In genomic region chr15:79164251-79164650, GRCm38 (mm10) we compare ENCODE assay signal across 15 mouse cellular contexts. TPM values are rescaled to one million over a fixed set of nuclear protein-coding genes. Genes with fewer than 3 reads are reported as not detected.
DNase-seq lines count a peak whose midpoint lies in the region; ATAC-seq and TF ChIP-seq lines count a peak whose summit lies in the region.
"Had no signal": no experiment of that assay in that cellular context is flagged by ENCODE, and none has a peak within 500 bp of the region (broad histone marks: within the 10 kb centered on the region; RNA-seq: fewer than 3 reads in every experiment).

No protein-coding gene starts in this region.

- H3K4me3 ChIP-seq in layer of hippocampus, adult 2 months = peak overlapping the region; percentile 42
- peak overlapping the region; percentile 21 for H3K4me3 ChIP-seq in embryonic facial prominence, embryonic 11.5 days (ENCODE audit: low read depth, low read length)
- peak overlapping the region; percentile 10; the same call in 1 of the 2 replicates for H3K4me3 ChIP-seq in hindbrain, embryonic 16.5 days (ENCODE audit: low read length)
- peak overlapping the region; percentile 24; the same call in 1 of the 2 replicates for H3K4me3 ChIP-seq in stomach, embryonic 14.5 days (ENCODE audit: low read depth, low read length)
- H3K4me3 ChIP-seq: liver, embryonic 15.5 days had no signal

- DNase-seq in layer of hippocampus, adult 2 months (ENCODE audit: low spot score in 2 of 2) = no peak
- no peak for DNase-seq in layer of hippocampus, postnatal 36 days
- no peak for DNase-seq in embryonic facial prominence, embryonic 11.5 days (ENCODE audit: low spot score)
- no peak for DNase-seq in cerebellum, adult 9-10 months
- DNase-seq: cerebellum, adult 11-12 months; kidney, adult 11 months; layer of hippocampus, adult 9-11 months; right cerebral cortex, adult 18-20 months; thymus, adult 18-20 months had no signal

- H3K4me1 ChIP-seq in embryonic facial prominence, embryonic 11.5 days (ENCODE audit: control insufficient read depth, insufficient read depth, low read length) = no peaks in the 10 kb centered on the region
- H3K4me1 ChIP-seq in hindbrain, embryonic 16.5 days (ENCODE audit: control insufficient read depth, insufficient read depth, low read depth, low read length) = no peaks in the 10 kb centered on the region
- H3K4me1 ChIP-seq in stomach, embryonic 14.5 days (ENCODE audit: control insufficient read depth, insufficient read depth, low read length) = no peaks in the 10 kb centered on the region

- no peak; the same call in 1 of the 2 replicates for ATAC-seq in embryonic facial prominence, embryonic 11.5 days (replicated peaks; ENCODE audit: insufficient number of reproducible peaks, low FRiP score, low TSS enrichment, low read depth)
- ATAC-seq in hindbrain, embryonic 16.5 days = no peak
- peak; percentile 24; the same call in 1 of the 2 replicates for ATAC-seq in stomach, embryonic 14.5 days (ENCODE audit: insufficient number of reproducible peaks, insufficient read depth, low FRiP score, low read depth)
- ATAC-seq in monocyte, adult 5-6 weeks (replicated peaks; ENCODE audit: insufficient number of reproducible peaks, low FRiP score, low TSS enrichment, poor library complexity, severe bottlenecking) = no peak

- H3K36me3 ChIP-seq in embryonic facial prominence, embryonic 11.5 days (replicated peaks; ENCODE audit: control insufficient read depth, insufficient read depth, low read depth, low read length) = no peaks in the 10 kb centered on the region
- no peaks in the 10 kb centered on the region for H3K36me3 ChIP-seq in hindbrain, embryonic 16.5 days (ENCODE audit: control insufficient read depth, insufficient read depth, low read length)
- no peaks in the 10 kb centered on the region for H3K36me3 ChIP-seq in stomach, embryonic 14.5 days (ENCODE audit: control insufficient read depth, insufficient read depth, low read length)
- H3K36me3 ChIP-seq: G1E; liver, embryonic 15.5 days; midbrain, embryonic 10.5 days had no signal

- H3K27me3 ChIP-seq in embryonic facial prominence, embryonic 11.5 days (ENCODE audit: control insufficient read depth, insufficient read depth, low read length) = peaks cover 36% of the 10 kb centered on the region
- H3K27me3 ChIP-seq in hindbrain, embryonic 16.5 days (replicated peaks; ENCODE audit: control insufficient read depth, insufficient read depth, low read length) = peaks cover 31% of the 10 kb centered on the region
- H3K27me3 ChIP-seq in stomach, embryonic 14.5 days (ENCODE audit: control insufficient read depth, insufficient read depth, low read length) = peaks cover 32% of the 10 kb centered on the region

- no peak overlapping the region for H3K4me2 ChIP-seq in embryonic facial prominence, embryonic 11.5 days (ENCODE audit: low read depth, low read length)
- H3K4me2 ChIP-seq in hindbrain, embryonic 16.5 days (ENCODE audit: low read length) = no peak overlapping the region
- no peak overlapping the region for H3K4me2 ChIP-seq in stomach, embryonic 14.5 days (replicated peaks; ENCODE audit: low read depth, low read length)

- H3K27ac ChIP-seq in layer of hippocampus, adult 2 months = peak overlapping the region; percentile 70
- no peak overlapping the region for H3K27ac ChIP-seq in embryonic facial prominence, embryonic 11.5 days (replicated peaks; ENCODE audit: low read depth, low read length)
- no peak overlapping the region for H3K27ac ChIP-seq in hindbrain, embryonic 16.5 days (ENCODE audit: low read depth, low read length)
- no peak overlapping the region for H3K27ac ChIP-seq in stomach, embryonic 14.5 days (ENCODE audit: low read length)
- H3K27ac ChIP-seq: liver, embryonic 15.5 days; midbrain, embryonic 10.5 days had no signal

- TF ChIP-seq CTCF in layer of hippocampus, adult 2 months (conservative IDR thresholded peaks at IDR 0.05) = no peak

- no peaks in the 10 kb centered on the region for H3K9me3 ChIP-seq in embryonic facial prominence, embryonic 11.5 days (replicated peaks; ENCODE audit: control insufficient read depth, low read length)
- no peaks in the 10 kb centered on the region for H3K9me3 ChIP-seq in hindbrain, embryonic 16.5 days (ENCODE audit: control insufficient read depth, low read length)
- no peaks in the 10 kb centered on the region for H3K9me3 ChIP-seq in stomach, embryonic 14.5 days (ENCODE audit: control insufficient read depth, low read depth, low read length)
- H3K9me3 ChIP-seq: G1E; liver, embryonic 15.5 days; midbrain, embryonic 10.5 days had no signal

- H3K9ac ChIP-seq in embryonic facial prominence, embryonic 11.5 days (replicated peaks; ENCODE audit: low read length) = peak overlapping the region; percentile 33; the same call in 1 of the 2 replicates
- H3K9ac ChIP-seq in hindbrain, embryonic 16.5 days (ENCODE audit: low read depth, low read length) = no peak overlapping the region
- no peak overlapping the region for H3K9ac ChIP-seq in stomach, embryonic 14.5 days (replicated peaks; ENCODE audit: low read depth, low read length)
- H3K9ac ChIP-seq: liver, embryonic 15.5 days had no signal

- WGBS in embryonic facial prominence, embryonic 11.5 days = 3% methylated on average over 15 of the region's 15 CpGs
- 7% methylated on average over 13 of the region's 15 CpGs for WGBS in hindbrain, embryonic 16.5 days
- WGBS in stomach, embryonic 14.5 days = 7% methylated on average over 12 of the region's 15 CpGs

RNA-seq across cellular contexts. Expression of gene Sox10, which starts 0.8 kb away (rescaled TPM):
- total RNA-seq in layer of hippocampus, adult 2 months (2021) = 10 to 100 TPM; 27.7 to 30.4 TPM
- 10 to 100 TPM; 28.9 to 31.6 TPM for total RNA-seq in layer of hippocampus, postnatal 36 days (2021)
- 11.6 and 12.2 TPM in 2 replicates for polyA plus RNA-seq in embryonic facial prominence, embryonic 11.5 days (2014; fragmentation: Nextera tagmentation; extraction: Ambion mirVana)
- polyA plus RNA-seq in hindbrain, embryonic 16.5 days (2015; fragmentation: Nextera tagmentation; extraction: Ambion mirVana) = 9.0 and 9.5 TPM in 2 replicates
- polyA plus RNA-seq in stomach, embryonic 14.5 days (2014; fragmentation: Nextera tagmentation; extraction: Ambion mirVana) = 16.8 TPM in 2 replicates
- total RNA-seq in monocyte, adult 5-6 weeks (2017) = not detected in 3 replicates
- polyA plus RNA-seq: G1E had no signal

RNA-seq across cellular contexts. Expression of gene 1700088E04Rik, which starts 23.2 kb away (rescaled TPM):
- total RNA-seq in layer of hippocampus, adult 2 months (2021) = 10 to 100 TPM in 1 of 2 experiments, 1 to 10 TPM in 1; 8.8 to 10.3 TPM
- 1 to 10 TPM; 8.9 to 9.3 TPM for total RNA-seq in layer of hippocampus, postnatal 36 days (2021)
- 6.8 and 7.9 TPM in 2 replicates for polyA plus RNA-seq in embryonic facial prominence, embryonic 11.5 days (2014; fragmentation: Nextera tagmentation; extraction: Ambion mirVana)
- 18.0 and 20.2 TPM in 2 replicates for polyA plus RNA-seq in hindbrain, embryonic 16.5 days (2015; fragmentation: Nextera tagmentation; extraction: Ambion mirVana)
- 8.7 TPM in 2 replicates for polyA plus RNA-seq in stomach, embryonic 14.5 days (2014; fragmentation: Nextera tagmentation; extraction: Ambion mirVana)
- total RNA-seq in monocyte, adult 5-6 weeks (2017) = not detected in 3 replicates

RNA-seq across cellular contexts. Expression of gene Polr2f, which starts 23.4 kb away (rescaled TPM):
- total RNA-seq in layer of hippocampus, adult 2 months (2021) = 100 to 1,000 TPM in 1 of 2 experiments, 10 to 100 TPM in 1; 97.9 to 103 TPM
- total RNA-seq in layer of hippocampus, postnatal 36 days (2021) = 100 to 1,000 TPM in 1 of 2 experiments, 10 to 100 TPM in 1; 98.9 to 101 TPM
- 388 and 414 TPM in 2 replicates for polyA plus RNA-seq in embryonic facial prominence, embryonic 11.5 days (2014; fragmentation: Nextera tagmentation; extraction: Ambion mirVana)
- polyA plus RNA-seq in hindbrain, embryonic 16.5 days (2015; fragmentation: Nextera tagmentation; extraction: Ambion mirVana) = 258 and 285 TPM in 2 replicates
- 367 and 376 TPM in 2 replicates for polyA plus RNA-seq in stomach, embryonic 14.5 days (2014; fragmentation: Nextera tagmentation; extraction: Ambion mirVana)
- 26.5 to 98.4 TPM (median 53.0 TPM) in 3 replicates for total RNA-seq in monocyte, adult 5-6 weeks (2017)

RNA-seq across cellular contexts. Expression of gene Micall1, which starts 55.6 kb away (rescaled TPM):
- 10 to 100 TPM; 31.4 to 35.3 TPM for total RNA-seq in layer of hippocampus, adult 2 months (2021)
- total RNA-seq in layer of hippocampus, postnatal 36 days (2021) = 10 to 100 TPM; 33.1 to 34.5 TPM
- polyA plus RNA-seq in embryonic facial prominence, embryonic 11.5 days (2014; fragmentation: Nextera tagmentation; extraction: Ambion mirVana) = 4.9 and 5.1 TPM in 2 replicates
- polyA plus RNA-seq in hindbrain, embryonic 16.5 days (2015; fragmentation: Nextera tagmentation; extraction: Ambion mirVana) = 11.6 and 13.9 TPM in 2 replicates
- polyA plus RNA-seq in stomach, embryonic 14.5 days (2014; fragmentation: Nextera tagmentation; extraction: Ambion mirVana) = 12.1 and 12.5 TPM in 2 replicates
- total RNA-seq in monocyte, adult 5-6 weeks (2017) = 12.9 to 26.3 TPM (median 16.2 TPM) in 3 replicates

Comparison
In these comparisons a context has a peak if more than half of its experiments do, and no peak if none do; other contexts are left out.
1. RNA of gene Sox10, which starts 0.8 kb away (total RNA-seq): 28.9 to 31.6 TPM in layer of hippocampus, postnatal 36 days and 27.7 to 30.4 TPM in layer of hippocampus, adult 2 months; not detected in monocyte, adult 5-6 weeks; every median in the first group is over 10 times any median in the second.
2. Peak in every context shown above with its lines, with median percentiles within 50 percentile points of each other: H3K4me3 ChIP-seq.